Mouse (Mus musculus) CH12.LX (cell line): ENCODE results near the gene Chil4. TPM values are rescaled to one million over a fixed set of nuclear protein-coding genes. Genes with fewer than 3 reads are reported as not detected.

Experiments used
- DNase-seq: peaks from one replicate; pipeline ENCODE4 v3.0.0-alpha.2; 2013; ENCODE audit errors: extremely low read depth
- H3K27ac ChIP-seq: 2 replicates; pipeline ENCODE4 v1.5.1; 2012; ENCODE audit warnings: low read depth, mild to moderate bottlenecking, control low read depth, moderate library complexity; ENCODE audit not compliant: insufficient read depth
- H3K27me3 ChIP-seq: replicated peaks from 2 replicates; pipeline ENCODE3; 2012; ENCODE audit warnings: inconsistent platforms
- H3K36me3 ChIP-seq, 2 experiments: replicated peaks in 1 of 2; 2 replicates each; pipeline versions ENCODE3 to v1.6.1; 2012; ENCODE audit warnings: inconsistent platforms in 1 of 2, low read length in 1 of 2, mild to moderate bottlenecking in 1 of 2, mixed read lengths in 1 of 2, moderate library complexity in 1 of 2; ENCODE audit not compliant: control insufficient read depth in 1 of 2, insufficient read depth in 1 of 2
- H3K4me1 ChIP-seq, 2 experiments: 2 replicates each; pipeline ENCODE4 v1.6.1; 2012; ENCODE audit warnings: inconsistent platforms in 1 of 2, moderate library complexity in 1 of 2; ENCODE audit not compliant: insufficient read depth in 2 of 2, control insufficient read depth in 1 of 2
- H3K4me2 ChIP-seq: 2 replicates; pipeline ENCODE4 v1.6.1; 2012; ENCODE audit warnings: low read depth, mild to moderate bottlenecking, control low read depth; ENCODE audit not compliant: poor library complexity, insufficient read depth, severe bottlenecking
- H3K4me3 ChIP-seq, 3 experiments: fragments of 150-350 bp in 1 of 3; sonication (generic) in 1 of 3; replicated peaks in 1 of 3; 2 replicates each; pipeline versions ENCODE3 to v1.5.1; 2011 to 2012; ENCODE audit warnings: low read depth in 2 of 3, low read length in 2 of 3, mild to moderate bottlenecking in 2 of 3, moderate library complexity in 2 of 3, control low read depth in 1 of 3, improper control_type of control experiment in 1 of 3, inconsistent platforms in 1 of 3, mixed read lengths in 1 of 3; ENCODE audit not compliant: poor library complexity in 1 of 3
- H3K79me2 ChIP-seq: replicated peaks from 2 replicates; pipeline ENCODE4 v1.6.1; 2012; ENCODE audit warnings: mild to moderate bottlenecking, moderate library complexity; ENCODE audit not compliant: control insufficient read depth, poor library complexity, insufficient read depth, severe bottlenecking; ENCODE audit errors: extremely low read depth
- H3K9ac ChIP-seq: 2 replicates; pipeline ENCODE4 v1.6.1; 2012; ENCODE audit warnings: low read depth, mild to moderate bottlenecking, control low read depth, moderate library complexity; ENCODE audit not compliant: insufficient read depth
- H3K9me3 ChIP-seq: replicated peaks from 2 replicates; pipeline ENCODE3; 2012; ENCODE audit warnings: low read length, inconsistent platforms, mixed read lengths
- CHD1 ChIP-seq: IDR thresholded peaks from 2 replicates; pipeline ENCODE4 v1.6.1; 2012; ENCODE audit warnings: low read depth, low read length, improper control_type of control experiment, inconsistent platforms
- CHD2 ChIP-seq: IDR thresholded peaks from 2 replicates; pipeline ENCODE4 v1.6.1; 2011; ENCODE audit warnings: low read length, improper control_type of control experiment
- CTCF ChIP-seq, 2 experiments: IDR thresholded peaks in 1 of 2; conservative IDR thresholded peaks in 1 of 2; 2 replicates each; pipeline ENCODE4 v1.5.1; 2011 to 2012; ENCODE audit warnings: low read depth in 2 of 2, low read length in 2 of 2, improper control_type of control experiment in 1 of 2, inconsistent platforms in 1 of 2, mild to moderate bottlenecking in 1 of 2, moderate library complexity in 1 of 2
- EP300 ChIP-seq: IDR thresholded peaks from 2 replicates; pipeline ENCODE4 v1.6.1; 2011; ENCODE audit warnings: low read length, improper control_type of control experiment
- ETS1 ChIP-seq: conservative IDR thresholded peaks from 2 replicates; pipeline ENCODE4 v1.6.1; 2012; ENCODE audit warnings: low read depth, mild to moderate bottlenecking, inconsistent platforms, low read length, improper control_type of control experiment, moderate library complexity
- IRF4 ChIP-seq: IDR thresholded peaks from 2 replicates; pipeline ENCODE4 v1.6.1; 2014; ENCODE audit warnings: low read depth, mild to moderate bottlenecking, inconsistent platforms, low read length, improper control_type of control experiment
- MXI1 ChIP-seq: IDR thresholded peaks from 2 replicates; pipeline ENCODE4 v1.6.1; 2011; ENCODE audit warnings: mild to moderate bottlenecking, low read depth, low read length, improper control_type of control experiment
- POLR2AphosphoS2 ChIP-seq: IDR thresholded peaks from 2 replicates; pipeline ENCODE4 v1.6.1; 2011; ENCODE audit warnings: low read depth, low read length, improper control_type of control experiment
- RCOR1 ChIP-seq: conservative IDR thresholded peaks from 2 replicates; pipeline ENCODE4 v1.6.1; 2012; ENCODE audit warnings: low read depth, mild to moderate bottlenecking, inconsistent platforms, low read length, improper control_type of control experiment
- TBP ChIP-seq: conservative IDR thresholded peaks from 2 replicates; pipeline ENCODE4 v1.6.1; 2011; ENCODE audit warnings: low read depth, low read length, improper control_type of control experiment
- TCF12 ChIP-seq: IDR thresholded peaks from 2 replicates; pipeline ENCODE4 v1.6.1; 2014; ENCODE audit warnings: low read depth, mild to moderate bottlenecking, inconsistent platforms, low read length, improper control_type of control experiment
- UBTF ChIP-seq: IDR thresholded peaks from 2 replicates; pipeline ENCODE4 v1.6.1; 2012; ENCODE audit warnings: low read depth, mild to moderate bottlenecking, inconsistent platforms, low read length, improper control_type of control experiment, moderate library complexity
- dilution Hi-C: fragments of 300-500 bp; cut with MboI; formaldehyde crosslinking; loops from 2 replicates; pipeline ENCODE4 v1.14.3; 2020; ENCODE audit warnings: low sequenced_read_pairs; ENCODE audit not compliant: extremely low pct_unique_long_range_greater_than_20kb, extremely low pct_ligation_motif_present
- in situ Hi-C: fragments of 300-500 bp; cut with MboI; formaldehyde crosslinking; loops from 3 replicates; pipeline ENCODE4 v1.14.3; 2019; ENCODE audit warnings: low sequenced_read_pairs, low pct_ligation_motif_present, low pct_unique_long_range_greater_than_20kb, mixed read lengths
- polyA plus RNA-seq: library from polyadenylated mRNA; unstranded; fragments of >175 nt; gene quantifications from 2 replicates; pipeline ENCODE4 v1.2.1, GENCODE M21; 2012; ENCODE audit warnings: low read depth; ENCODE audit not compliant: insufficient read length
- total RNA-seq, 2 experiments: library from RNA; depleted of rRNA; stranded (reverse); fragments of 300-350 nt in 1 of 2; fragments of >200 nt in 1 of 2; gene quantifications; 2 replicates each; pipeline ENCODE4 v1.2.3; 2012 to 2014

Gene Chil4
- total and polyA plus RNA-seq, 3 experiments: not detected

DNA sequence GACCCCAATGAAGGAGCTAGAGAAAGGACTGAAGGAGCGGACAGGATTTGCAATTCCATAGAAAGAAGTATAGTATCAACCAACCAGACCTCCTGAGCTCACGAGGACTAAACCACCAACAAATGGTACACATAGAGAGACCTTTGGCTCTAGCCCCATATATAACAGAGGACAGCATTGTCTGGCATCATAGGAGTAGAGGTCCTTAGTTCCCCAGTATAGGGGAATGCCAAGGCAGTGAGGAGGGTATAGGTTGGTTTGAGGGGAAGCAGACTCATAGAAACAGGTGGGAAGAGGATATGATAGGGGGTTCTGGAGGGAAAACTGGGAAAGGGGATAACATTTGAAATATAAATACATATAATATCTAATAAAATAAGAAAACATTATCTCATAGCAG lies 64.9 kb downstream of the Chil4 start:
- TF ChIP-seq CHD1: no peak
- no peak for TF ChIP-seq EP300
- no peak for TF ChIP-seq RCOR1
- TF ChIP-seq IRF4: no peak
- no peak for TF ChIP-seq CHD2
- no peak for TF ChIP-seq TCF12
- no peak for TF ChIP-seq POLR2AphosphoS2
- no peak for TF ChIP-seq UBTF
- TF ChIP-seq TBP: no peak
- TF ChIP-seq ETS1: no peak
- no peak for TF ChIP-seq CTCF (conservative IDR thresholded peaks at IDR 0.05 in 1 of 2, IDR thresholded peaks at IDR 0.05 in 1 of 2; ENCODE audit: low read depth in 2 of 2, low read length in 2 of 2)
- TF ChIP-seq MXI1: no peak
- Histone ChIP-seq H3K27me3 (no peaks in the 10 kb centered on the region), H3K36me3 (no peaks in the 10 kb centered on the region), H3K4me1 (no peaks in the 10 kb centered on the region), H3K27ac (no peak overlapping the region), H3K9ac (no peak overlapping the region), H3K4me3 (no peak overlapping the region), H3K4me2 (no peak overlapping the region), H3K9me3 (no peaks in the 10 kb centered on the region), H3K79me2 (no peaks in the 10 kb centered on the region)
- no peak for DNase-seq
- dilution Hi-C loops: no loop called here
- in situ Hi-C loops: no loop called here

Other genes with a start within 250 kb of the Chil4 start
- 1.4 and 1.6 TPM in 2 replicates for gene Ovgp1, start 245.8 kb downstream of the Chil4 start, total RNA-seq (2012; rRNA removed)
- gene Ovgp1, start 245.8 kb downstream of the Chil4 start, total RNA-seq (2014; rRNA removed): 2.3 TPM in 2 replicates
- 4.3 and 5.6 TPM in 2 replicates for gene Ovgp1, start 245.8 kb downstream of the Chil4 start, polyA plus RNA-seq
- gene Pifo, start 204.9 kb downstream of the Chil4 start, total RNA-seq (2012; rRNA removed): 5.4 and 8.1 TPM in 2 replicates
- 13.7 and 16.4 TPM in 2 replicates for gene Pifo, start 204.9 kb downstream of the Chil4 start, total RNA-seq (2014; rRNA removed)
- gene Pifo, start 204.9 kb downstream of the Chil4 start, polyA plus RNA-seq: 7.1 and 7.7 TPM in 2 replicates
- not detected in 2 replicates for gene Chil5, start 186.7 kb downstream of the Chil4 start, total RNA-seq (2012; rRNA removed)
- not detected in 2 replicates for gene Chil5, start 186.7 kb downstream of the Chil4 start, total RNA-seq (2014; rRNA removed)
- gene Chil5, start 186.7 kb downstream of the Chil4 start, polyA plus RNA-seq: 0.30 and 0.31 TPM in 2 replicates
- 0.13 TPM in 1 of 2 replicates, not detected in the other for gene Chia1, start 106.3 kb downstream of the Chil4 start, total RNA-seq (2012; rRNA removed)
- gene Chia1, start 106.3 kb downstream of the Chil4 start, total RNA-seq (2014; rRNA removed): 0.36 and 0.47 TPM in 2 replicates
- 0.38 and 0.46 TPM in 2 replicates for gene Chia1, start 106.3 kb downstream of the Chil4 start, polyA plus RNA-seq
- not detected in 2 replicates for gene Chil3, start 51.9 kb downstream of the Chil4 start, total RNA-seq (2012; rRNA removed)
- not detected in 2 replicates for gene Chil3, start 51.9 kb downstream of the Chil4 start, total RNA-seq (2014; rRNA removed)
- gene Chil3, start 51.9 kb downstream of the Chil4 start, polyA plus RNA-seq: not detected in 2 replicates
- gene Chil6, start 186.7 kb upstream of the Chil4 start, total RNA-seq (2012; rRNA removed): not detected in 2 replicates
- gene Chil6, start 186.7 kb upstream of the Chil4 start, total RNA-seq (2014; rRNA removed): not detected in 2 replicates
- gene Chil6, start 186.7 kb upstream of the Chil4 start, polyA plus RNA-seq: not detected in 2 replicates